Mouse (Mus musculus) CH12.LX (cell line): ENCODE data around the gene Slc24a5. TPM values are rescaled to one million over a fixed set of nuclear protein-coding genes. Genes with fewer than 3 reads are reported as not detected.

ENCODE experiments used
- DNase-seq: peaks from one replicate; pipeline ENCODE4 v3.0.0-alpha.2; 2013; ENCODE audit errors: extremely low read depth
- H3K27ac ChIP-seq: 2 replicates; pipeline ENCODE4 v1.5.1; 2012; ENCODE audit warnings: low read depth, mild to moderate bottlenecking, control low read depth, moderate library complexity; ENCODE audit not compliant: insufficient read depth
- H3K27me3 ChIP-seq: replicated peaks from 2 replicates; pipeline ENCODE3; 2012; ENCODE audit warnings: inconsistent platforms
- H3K36me3 ChIP-seq, 2 experiments: replicated peaks in 1 of 2; 2 replicates each; pipeline versions ENCODE3 to v1.6.1; 2012; ENCODE audit warnings: inconsistent platforms in 1 of 2, low read length in 1 of 2, mild to moderate bottlenecking in 1 of 2, mixed read lengths in 1 of 2, moderate library complexity in 1 of 2; ENCODE audit not compliant: control insufficient read depth in 1 of 2, insufficient read depth in 1 of 2
- H3K4me1 ChIP-seq, 2 experiments: 2 replicates each; pipeline ENCODE4 v1.6.1; 2012; ENCODE audit warnings: inconsistent platforms in 1 of 2, moderate library complexity in 1 of 2; ENCODE audit not compliant: insufficient read depth in 2 of 2, control insufficient read depth in 1 of 2
- H3K4me2 ChIP-seq: 2 replicates; pipeline ENCODE4 v1.6.1; 2012; ENCODE audit warnings: low read depth, mild to moderate bottlenecking, control low read depth; ENCODE audit not compliant: poor library complexity, insufficient read depth, severe bottlenecking
- H3K4me3 ChIP-seq, 3 experiments: fragments of 150-350 bp in 1 of 3; sonication (generic) in 1 of 3; replicated peaks in 1 of 3; 2 replicates each; pipeline versions ENCODE3 to v1.5.1; 2011 to 2012; ENCODE audit warnings: low read depth in 2 of 3, low read length in 2 of 3, mild to moderate bottlenecking in 2 of 3, moderate library complexity in 2 of 3, control low read depth in 1 of 3, improper control_type of control experiment in 1 of 3, inconsistent platforms in 1 of 3, mixed read lengths in 1 of 3; ENCODE audit not compliant: poor library complexity in 1 of 3
- H3K79me2 ChIP-seq: replicated peaks from 2 replicates; pipeline ENCODE4 v1.6.1; 2012; ENCODE audit warnings: mild to moderate bottlenecking, moderate library complexity; ENCODE audit not compliant: control insufficient read depth, poor library complexity, insufficient read depth, severe bottlenecking; ENCODE audit errors: extremely low read depth
- H3K9ac ChIP-seq: 2 replicates; pipeline ENCODE4 v1.6.1; 2012; ENCODE audit warnings: low read depth, mild to moderate bottlenecking, control low read depth, moderate library complexity; ENCODE audit not compliant: insufficient read depth
- H3K9me3 ChIP-seq: replicated peaks from 2 replicates; pipeline ENCODE3; 2012; ENCODE audit warnings: low read length, inconsistent platforms, mixed read lengths
- POLR2A ChIP-seq: IDR thresholded peaks from 2 replicates; pipeline ENCODE4 v1.6.1; 2011; ENCODE audit warnings: low read depth, mild to moderate bottlenecking, improper control_type of control experiment, low read length
- dilution Hi-C: fragments of 300-500 bp; cut with MboI; formaldehyde crosslinking; loops from 2 replicates; pipeline ENCODE4 v1.14.3; 2020; ENCODE audit warnings: low sequenced_read_pairs; ENCODE audit not compliant: extremely low pct_unique_long_range_greater_than_20kb, extremely low pct_ligation_motif_present
- in situ Hi-C: fragments of 300-500 bp; cut with MboI; formaldehyde crosslinking; loops from 3 replicates; pipeline ENCODE4 v1.14.3; 2019; ENCODE audit warnings: low sequenced_read_pairs, low pct_ligation_motif_present, low pct_unique_long_range_greater_than_20kb, mixed read lengths
- polyA plus RNA-seq: library from polyadenylated mRNA; unstranded; fragments of >175 nt; gene quantifications from 2 replicates; pipeline ENCODE4 v1.2.1, GENCODE M21; 2012; ENCODE audit warnings: low read depth; ENCODE audit not compliant: insufficient read length
- total RNA-seq, 2 experiments: library from RNA; depleted of rRNA; stranded (reverse); fragments of 300-350 nt in 1 of 2; fragments of >200 nt in 1 of 2; gene quantifications; 2 replicates each; pipeline ENCODE4 v1.2.3; 2012 to 2014

The Slc24a5 gene
- total and polyA plus RNA-seq, 3 experiments: not detected

GRCm38 (mm10) chr2:125136846-125137245, 68.9 kb downstream of the Slc24a5 start:
- H3K9me3 ChIP-seq: peaks cover 11% of the 10 kb centered on the region
- dilution Hi-C loops: no loop called here
- no peaks in the 10 kb centered on the region for H3K36me3 ChIP-seq
- H3K4me1 ChIP-seq: no peaks in the 10 kb centered on the region
- H3K27ac ChIP-seq: no peak overlapping the region
- no peaks in the 10 kb centered on the region for H3K79me2 ChIP-seq
- no peak for DNase-seq
- no peak overlapping the region for H3K4me3 ChIP-seq
- H3K27me3 ChIP-seq: no peaks in the 10 kb centered on the region
- H3K4me2 ChIP-seq: no peak overlapping the region
- no peak for TF ChIP-seq POLR2A
- TF ChIP-seq, all 38 proteins: peak for 0
- in situ Hi-C loops: no loop called here
- H3K9ac ChIP-seq: no peak overlapping the region

Other genes with a start within 250 kb of the Slc24a5 start
- gene Myef2, start 55.5 kb downstream of the Slc24a5 start, total RNA-seq (2012; rRNA removed): not detected in 2 replicates
- gene Myef2, start 55.5 kb downstream of the Slc24a5 start, total RNA-seq (2014; rRNA removed): not detected in 2 replicates
- gene Myef2, start 55.5 kb downstream of the Slc24a5 start, polyA plus RNA-seq: not detected in 2 replicates
- not detected in 2 replicates for gene Ctxn2, start 68.6 kb downstream of the Slc24a5 start, total RNA-seq (2012; rRNA removed)
- gene Ctxn2, start 68.6 kb downstream of the Slc24a5 start, total RNA-seq (2014; rRNA removed): not detected in 2 replicates
- gene Ctxn2, start 68.6 kb downstream of the Slc24a5 start, polyA plus RNA-seq: not detected in 2 replicates
- 0.04 and 0.08 TPM in 2 replicates for gene Slc12a1, start 84.4 kb downstream of the Slc24a5 start, total RNA-seq (2012; rRNA removed)
- gene Slc12a1, start 84.4 kb downstream of the Slc24a5 start, total RNA-seq (2014; rRNA removed): 0.05 TPM in 1 of 2 replicates, not detected in the other
- 0.07 TPM in 1 of 2 replicates, not detected in the other for gene Slc12a1, start 84.4 kb downstream of the Slc24a5 start, polyA plus RNA-seq
- gene Dut, start 179.1 kb downstream of the Slc24a5 start, total RNA-seq (2012; rRNA removed): 197 and 272 TPM in 2 replicates
- 348 and 351 TPM in 2 replicates for gene Dut, start 179.1 kb downstream of the Slc24a5 start, total RNA-seq (2014; rRNA removed)
- 228 and 232 TPM in 2 replicates for gene Dut, start 179.1 kb downstream of the Slc24a5 start, polyA plus RNA-seq